Comparison of ENCODE assay signal across 8 mouse cellular contexts in genomic region chr2:105676080-105676908, GRCm38 (mm10). TPM values are rescaled to one million over a fixed set of nuclear protein-coding genes. Genes with fewer than 3 reads are reported as not detected.
DNase-seq lines count a peak whose midpoint lies in the region; ATAC-seq and TF ChIP-seq lines count a peak whose summit lies in the region.

No protein-coding gene starts in this region.

- peaks cover 97% of the 10 kb centered on the region for H3K27me3 ChIP-seq in forebrain, embryonic 10.5 days (ENCODE audit: poor library complexity, severe bottlenecking)
- H3K27me3 ChIP-seq in intestine, embryonic 16.5 days (replicated peaks; ENCODE audit: control insufficient read depth, insufficient read depth, low read length) = peaks cover 82% of the 10 kb centered on the region
- peaks cover 45% of the 10 kb centered on the region for H3K27me3 ChIP-seq in thymus, adult 2 months (ENCODE audit: control insufficient read depth, insufficient read depth, low read length)

- no peak overlapping the region for H3K9ac ChIP-seq in intestine, embryonic 16.5 days (ENCODE audit: low read depth, low read length)

- H3K36me3 ChIP-seq in forebrain, embryonic 10.5 days (replicated peaks) = peaks cover 30% of the 10 kb centered on the region
- H3K36me3 ChIP-seq in intestine, embryonic 16.5 days (ENCODE audit: control insufficient read depth, insufficient read depth, low read length) = no peaks in the 10 kb centered on the region
- no peaks in the 10 kb centered on the region for H3K36me3 ChIP-seq in thymus, adult 2 months (ENCODE audit: control insufficient read depth, insufficient read depth, low read length)

- H3K27ac ChIP-seq in layer of hippocampus, adult 2 months = peak overlapping the region; percentile 88
- no peak overlapping the region for H3K27ac ChIP-seq in bone marrow macrophage, adult 2 months (ENCODE audit: insufficient read depth, low read depth, low read length)
- H3K27ac ChIP-seq in forebrain, embryonic 10.5 days = peak overlapping the region; percentile 99
- no peak overlapping the region for H3K27ac ChIP-seq in intestine, embryonic 16.5 days (ENCODE audit: low read length)
- no peak overlapping the region for H3K27ac ChIP-seq in thymus, adult 2 months (ENCODE audit: control insufficient read depth, insufficient read depth, low read length)

- no peak for DNase-seq in layer of hippocampus, adult 2 months (ENCODE audit: low spot score in 2 of 2)
- no peak for DNase-seq in layer of hippocampus, adult 8-10 months (ENCODE audit: low spot score in 2 of 2)
- peak; percentile 66 for DNase-seq in forebrain, embryonic 10.5 days (ENCODE audit: extremely low spot score, low spot score)
- DNase-seq in neural tube, embryonic 10.5 days (ENCODE audit: extremely low spot score, low spot score) = peak; percentile 83
- no peak for DNase-seq in layer of hippocampus, adult 18-20 months (ENCODE audit: low spot score in 2 of 2)
- no peak for DNase-seq in thymus, adult 2 months

- no peak for TF ChIP-seq POLR2A in bone marrow macrophage, adult 2 months (IDR thresholded peaks at IDR 0.05; ENCODE audit: borderline replicate concordance, low read depth, low read length)
- TF ChIP-seq POLR2A in thymus, adult 2 months (IDR thresholded peaks at IDR 0.05; ENCODE audit: control insufficient read depth, extremely low read depth, insufficient read depth, low read length, poor library complexity) = no peak

- H3K9me3 ChIP-seq in forebrain, embryonic 10.5 days = no peaks in the 10 kb centered on the region
- H3K9me3 ChIP-seq in intestine, embryonic 16.5 days (ENCODE audit: control insufficient read depth, low read length) = no peaks in the 10 kb centered on the region

- H3K4me1 ChIP-seq in bone marrow macrophage, adult 2 months (ENCODE audit: control insufficient read depth, insufficient read depth, low read length) = peaks cover 15% of the 10 kb centered on the region
- peaks cover 86% of the 10 kb centered on the region for H3K4me1 ChIP-seq in forebrain, embryonic 10.5 days
- H3K4me1 ChIP-seq in intestine, embryonic 16.5 days (ENCODE audit: control insufficient read depth, insufficient read depth, low read length) = peaks cover 19% of the 10 kb centered on the region
- peaks cover 12% of the 10 kb centered on the region; the same call in 1 of the 2 replicates for H3K4me1 ChIP-seq in thymus, adult 2 months (replicated peaks; ENCODE audit: control insufficient read depth, insufficient read depth, low read length)

- TF ChIP-seq CTCF in layer of hippocampus, adult 2 months (conservative IDR thresholded peaks at IDR 0.05) = no peak
- TF ChIP-seq CTCF in bone marrow macrophage, adult 2 months (IDR thresholded peaks at IDR 0.05; ENCODE audit: low read depth, low read length) = no peak
- no peak for TF ChIP-seq CTCF in thymus, adult 2 months (IDR thresholded peaks at IDR 0.05; ENCODE audit: borderline replicate concordance, control insufficient read depth, extremely low read depth, insufficient read depth, low read length, poor library complexity)

- H3K4me2 ChIP-seq in intestine, embryonic 16.5 days (ENCODE audit: low read depth, low read length) = peak overlapping the region; percentile 55

- peak; percentile 19; the same call in 1 of the 2 replicates for ATAC-seq in intestine, embryonic 16.5 days

- WGBS in forebrain, embryonic 10.5 days = under 1% methylated on average over 77 of the region's 77 CpGs
- WGBS in intestine, embryonic 16.5 days = under 1% methylated on average over 75 of the region's 77 CpGs
- 2% methylated on average over 77 of the region's 77 CpGs for WGBS in thymus, adult 2 months

- H3K4me3 ChIP-seq in layer of hippocampus, adult 2 months = peak overlapping the region; percentile 52
- H3K4me3 ChIP-seq in bone marrow macrophage, adult 2 months (ENCODE audit: insufficient read depth, low read length) = peak overlapping the region; percentile 52
- peak overlapping the region; percentile 88 for H3K4me3 ChIP-seq in forebrain, embryonic 10.5 days
- peak overlapping the region; percentile 33 for H3K4me3 ChIP-seq in intestine, embryonic 16.5 days (ENCODE audit: low read length)
- H3K4me3 ChIP-seq in thymus, adult 2 months (ENCODE audit: control insufficient read depth, insufficient read depth, low read length) = no peak overlapping the region

RNA-seq across cellular contexts. Expression of gene Pax6, which starts 7.6 kb away (rescaled TPM):
- total RNA-seq in layer of hippocampus, adult 2 months (2021) = 10 to 100 TPM; 10.5 to 13.5 TPM
- 10 to 100 TPM; 12.5 to 17.6 (median 12.8) TPM for total RNA-seq in layer of hippocampus, adult 8-10 months (2022)
- polyA plus RNA-seq in bone marrow macrophage, adult 2 months (2012; ENCODE audit: insufficient read depth, insufficient read length, missing spikeins) = not detected in 2 replicates
- polyA plus RNA-seq in forebrain, embryonic 10.5 days (2016; fragmentation: Nextera tagmentation; extraction: Ambion mirVana) = 76.8 and 79.6 TPM in 2 replicates
- polyA plus RNA-seq in intestine, embryonic 16.5 days (2015; fragmentation: Nextera tagmentation; extraction: Ambion mirVana) = 1.2 and 1.8 TPM in 2 replicates
- total RNA-seq in layer of hippocampus, adult 18-20 months (2021) = 10 to 100 TPM; 10.2 to 12.9 TPM
- polyA plus RNA-seq in thymus, adult 2 months (2012; rRNA removed) = 0.03 TPM in 1 of 2 replicates, not detected in the other

Comparison
In these comparisons a context has a peak if more than half of its experiments do, and no peak if none do; other contexts are left out.
1. DNase-seq: peak in forebrain, embryonic 10.5 days (single experiment) and neural tube, embryonic 10.5 days (single experiment); none in layer of hippocampus, adult 2 months (0 of 2), layer of hippocampus, adult 8-10 months (0 of 2), layer of hippocampus, adult 18-20 months (0 of 2) and thymus, adult 2 months (single experiment).
2. H3K27ac ChIP-seq: peak in layer of hippocampus, adult 2 months (single experiment) and forebrain, embryonic 10.5 days (single experiment); none in bone marrow macrophage, adult 2 months (single experiment), intestine, embryonic 16.5 days (single experiment) and thymus, adult 2 months (single experiment).
3. RNA of gene Pax6, which starts 7.6 kb away (polyA plus RNA-seq): 76.8 to 79.6 TPM in forebrain, embryonic 10.5 days; 1.2 to 1.8 TPM in intestine, embryonic 16.5 days, not detected in bone marrow macrophage, adult 2 months and 0.03 TPM in thymus, adult 2 months; every median in the first group is over 10 times any median in the second.